Mouse (Mus musculus) large intestine, adult 2 months (tissue): ENCODE measurements around the gene Macf1. TPM values are rescaled to one million over a fixed set of nuclear protein-coding genes. Genes with fewer than 3 reads are reported as not detected.

Source experiments
- DNase-seq: peaks from one replicate; pipeline ENCODE4 v3.0.0-alpha.2; 2012; ENCODE audit warnings: low read depth, low spot score
- WGBS: fragments of 180-500 bp; shearing (Covaris S2); methylation state at CpG from one replicate; pipeline ENCODE4 v1.1.7; 2018; 5-methylcytosine and 5-hydroxymethylcytosine counted together
- polyA plus RNA-seq: library from polyadenylated mRNA; depleted of rRNA; stranded (reverse); fragments of >200 nt; gene quantifications from 2 replicates; pipeline ENCODE4 v1.2.3, GENCODE M21; 2012

Gene Macf1
- polyA plus RNA-seq, 1 experiment, result 23.4 TPM

GRCm38 (mm10) chr4:123424050-123424449, 260.1 kb downstream of the Macf1 start:
- DNase-seq, result no peak
- WGBS, result 68% methylated on average over 2 of the region's 2 CpGs

- peak; percentile 75 for DNase-seq
- WGBS, result 9% methylated on average over 6 of the region's 6 CpGs
These were observed 261.3 kb downstream of the Macf1 start for GRCm38 (mm10) chr4:123422828-123423227.

- 93% methylated on average over 3 of the region's 3 CpGs for WGBS
- no peak for DNase-seq
These were observed 266.1 kb downstream of the Macf1 start for GRCm38 (mm10) chr4:123418032-123418431.

GRCm38 (mm10) chr4:123417478-123417877, 266.7 kb downstream of the Macf1 start:
- WGBS, result 95% methylated on average over 1 of the region's 3 CpGs
- no peak for DNase-seq

GRCm38 (mm10) chr4:123416829-123417228, 267.3 kb downstream of the Macf1 start:
- WGBS, result 90% methylated on average over 2 of the region's 2 CpGs

GRCm38 (mm10) chr4:123415566-123415965, 268.6 kb downstream of the Macf1 start:
- no peak for DNase-seq
- WGBS, result 98% methylated on average over 1 of the region's 1 CpGs

More at GRCm38 (mm10) chr4:123416829-123417228, 267.3 kb downstream of the Macf1 start:
- no peak for DNase-seq

- DNase-seq, result no peak
- 48% methylated on average over 2 of the region's 2 CpGs for WGBS
These were observed 270.3 kb downstream of the Macf1 start for GRCm38 (mm10) chr4:123413876-123414275.

- DNase-seq, result no peak
- WGBS, result 14% methylated on average over 2 of the region's 2 CpGs
These were observed 271.2 kb downstream of the Macf1 start for GRCm38 (mm10) chr4:123412981-123413380.

GRCm38 (mm10) chr4:123412528-123412878, 271.7 kb downstream of the Macf1 start:
- 17% methylated on average over 6 of the region's 6 CpGs for WGBS

GRCm38 (mm10) chr4:123411732-123412527, 272.2 kb downstream of the Macf1 start:
- DNase-seq, result no peak
- 1% methylated on average over 67 of the region's 69 CpGs for WGBS

More at GRCm38 (mm10) chr4:123412528-123412878, 271.7 kb downstream of the Macf1 start:
- no peak for DNase-seq

GRCm38 (mm10) chr4:123411006-123411731, 273.0 kb downstream of the Macf1 start:
- no peak for DNase-seq
- 2% methylated on average over 36 of the region's 36 CpGs for WGBS

GRCm38 (mm10) chr4:123409752-123410151, 274.4 kb downstream of the Macf1 start:
- WGBS, result 62% methylated on average over 1 of the region's 1 CpGs
- DNase-seq, result no peak

- no peak for DNase-seq
- WGBS, result 83% methylated on average over 3 of the region's 3 CpGs
These were observed 275.0 kb downstream of the Macf1 start for GRCm38 (mm10) chr4:123409034-123409692.

- 72% methylated on average over 6 of the region's 6 CpGs for WGBS
- no peak for DNase-seq
These were observed 276.4 kb downstream of the Macf1 start for GRCm38 (mm10) chr4:123407792-123408191.

GRCm38 (mm10) chr4:123404056-123404455, 280.1 kb downstream of the Macf1 start:
- no peak for DNase-seq
- WGBS, result 17% methylated on average over 1 of the region's 1 CpGs

GRCm38 (mm10) chr4:123402244-123402643, 281.9 kb downstream of the Macf1 start:
- no peak for DNase-seq

GRCm38 (mm10) chr4:123401265-123401664, 282.9 kb downstream of the Macf1 start:
- DNase-seq, result no peak
- 75% methylated on average over 3 of the region's 3 CpGs for WGBS

More at GRCm38 (mm10) chr4:123402244-123402643, 281.9 kb downstream of the Macf1 start:
- WGBS, result 92% methylated on average over 1 of the region's 1 CpGs

- no peak for DNase-seq
These were observed 286.3 kb downstream of the Macf1 start for GRCm38 (mm10) chr4:123397643-123398434.

GRCm38 (mm10) chr4:123397049-123397448, 287.1 kb downstream of the Macf1 start:
- no peak for DNase-seq
- WGBS, result 93% methylated on average over 8 of the region's 8 CpGs

More at GRCm38 (mm10) chr4:123397643-123398434, 286.3 kb downstream of the Macf1 start:
- WGBS, result 78% methylated on average over 5 of the region's 5 CpGs
